Mouse (Mus musculus) kidney, postnatal 4 days (tissue): ENCODE measurements around the gene C2cd4b.
A peak's percentile ranks its signal among the peaks of the same experiment; 100 is the strongest.

Experiments
- DNase-seq, 2 experiments: peaks; one replicate each; pipeline ENCODE4 v3.0.0; 2021; ENCODE audit warnings: mixed read lengths in 2 of 2

C2cd4b gene

GRCm38 (mm10) chr9:67778553-67778952 is 19.3 kb downstream of the C2cd4b start:
- peak; percentile 31 to 42 for DNase-seq

GRCm38 (mm10) chr9:67782786-67783185 is 23.5 kb downstream of the C2cd4b start:
- no peak for DNase-seq

DNA sequence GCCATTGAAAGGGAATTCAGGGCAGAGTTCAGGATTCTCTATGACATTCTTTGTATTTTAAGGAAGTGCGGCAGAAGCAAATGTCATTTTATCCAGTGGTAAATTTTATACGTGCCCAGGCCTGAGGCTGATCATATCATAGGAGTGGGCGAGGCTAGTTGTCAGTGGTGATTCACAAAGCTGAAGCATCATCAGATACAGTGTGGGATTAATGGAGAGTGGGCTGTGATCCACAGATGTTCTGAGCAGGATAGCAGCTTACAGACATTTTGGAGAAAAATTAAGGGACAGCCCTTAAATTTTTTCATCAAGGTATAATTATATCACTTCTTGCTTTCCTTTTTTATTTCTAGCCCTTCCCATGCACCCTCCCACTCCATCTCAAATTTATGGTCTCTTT is 24.2 kb downstream of the C2cd4b start:
- no peak for DNase-seq

GRCm38 (mm10) chr9:67783925-67784324 is 24.7 kb downstream of the C2cd4b start:
- peak in 1 of 2 experiments; percentile 23 for DNase-seq

- DNase-seq = no peak
Measured at GRCm38 (mm10) chr9:67786311-67786710, 27.1 kb downstream of the C2cd4b start.

DNA sequence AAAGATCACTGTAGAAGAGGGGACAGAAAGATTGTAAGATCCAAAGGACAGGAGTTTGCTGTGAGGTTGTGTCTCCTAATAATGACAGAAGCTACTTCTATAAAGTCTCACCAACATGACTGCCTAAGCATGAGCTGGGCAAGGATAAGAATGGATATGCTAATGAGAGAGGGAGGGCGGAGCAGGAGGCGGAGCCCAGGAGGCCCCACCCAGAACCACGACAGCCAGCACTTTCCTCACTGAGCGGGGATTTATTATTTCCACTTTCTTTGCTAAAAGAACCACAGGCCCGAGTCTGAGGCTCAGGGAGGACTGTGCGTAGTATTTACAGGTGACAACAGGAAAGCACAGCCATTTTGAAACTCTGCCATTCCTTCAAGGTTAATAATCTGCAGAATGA is 28.4 kb downstream of the C2cd4b start:
- peak; percentile 13 to 35 for DNase-seq

DNA sequence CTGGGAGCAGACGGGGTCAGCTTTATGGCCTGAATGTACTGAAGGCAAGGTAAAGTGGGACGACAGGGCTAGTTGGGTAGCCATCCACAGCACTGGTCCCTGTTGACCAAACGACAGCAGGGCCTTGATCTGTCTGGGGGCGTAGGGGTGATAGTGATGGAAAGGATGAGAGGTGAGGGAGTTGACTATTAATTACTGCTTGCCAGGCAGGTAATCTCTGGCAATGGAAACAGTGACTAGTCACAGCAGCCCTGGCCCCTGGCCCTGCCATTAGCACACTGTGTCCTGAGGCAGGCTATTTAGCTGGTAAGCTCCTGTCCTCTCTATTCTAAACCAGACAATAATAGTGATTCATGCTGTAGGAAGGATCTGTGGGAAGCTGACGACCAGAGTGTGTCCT is 33.2 kb downstream of the C2cd4b start:
- no peak for DNase-seq

- no peak for DNase-seq
Measured at GRCm38 (mm10) chr9:67793501-67793900, 34.3 kb downstream of the C2cd4b start.

GRCm38 (mm10) chr9:67794216-67794615 is 35.0 kb downstream of the C2cd4b start:
- no peak for DNase-seq

- DNase-seq = no peak
Measured at GRCm38 (mm10) chr9:67794668-67795067, 35.4 kb downstream of the C2cd4b start.

DNA sequence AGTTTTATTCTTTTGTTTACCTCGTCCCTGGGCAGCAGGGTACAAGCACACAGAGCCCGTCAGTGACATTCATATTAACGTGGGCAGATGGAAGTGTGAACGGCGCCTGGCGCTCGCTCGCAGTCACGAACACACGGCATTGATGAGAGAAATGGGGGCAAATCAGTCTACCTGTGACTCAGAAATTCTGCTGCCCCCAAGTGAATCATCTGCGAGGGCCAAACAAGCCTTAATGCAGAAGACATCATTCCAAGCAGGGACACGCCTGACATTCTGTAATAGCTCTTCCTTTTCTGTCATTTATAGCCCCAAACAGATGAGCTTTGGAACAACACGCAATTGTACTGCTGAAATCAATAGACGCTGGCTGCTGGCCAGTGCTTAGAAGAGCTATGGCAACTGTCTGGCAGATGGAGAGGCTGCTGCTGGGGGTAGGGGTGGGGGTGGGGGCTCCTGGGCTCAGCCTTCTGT is 36.0 kb downstream of the C2cd4b start:
- no peak for DNase-seq

GRCm38 (mm10) chr9:67799078-67799819 is 40.0 kb downstream of the C2cd4b start:
- DNase-seq = no peak

- peak; percentile 75 for DNase-seq
Measured at GRCm38 (mm10) chr9:67802241-67802640, 43.0 kb downstream of the C2cd4b start.

DNA sequence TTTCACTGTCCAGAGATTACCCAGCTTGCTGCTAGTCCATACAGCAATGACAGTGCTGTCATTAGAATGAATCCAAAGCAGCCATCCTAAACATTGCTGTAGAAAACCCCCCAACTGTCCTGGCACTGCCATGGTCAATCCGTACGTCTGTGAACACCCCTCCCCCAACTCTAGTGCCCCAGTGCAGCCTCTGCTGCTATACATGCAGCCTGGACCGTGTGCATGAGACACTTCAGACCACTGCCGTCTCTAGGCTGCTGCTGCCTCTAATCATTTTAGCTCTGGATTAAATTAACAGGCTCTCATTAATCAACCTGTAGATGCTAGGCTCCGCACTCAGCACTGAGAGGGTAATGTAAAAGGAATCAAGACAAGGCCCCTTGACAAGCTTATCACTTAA is 47.8 kb downstream of the C2cd4b start:
- DNase-seq = no peak

GRCm38 (mm10) chr9:67810527-67810926 is 51.3 kb downstream of the C2cd4b start:
- peak; percentile 31 to 33 for DNase-seq
